Mouse (Mus musculus) CH12.LX (cell line): Measurements from ENCODE around the gene Tnxb. TPM values are rescaled to one million over a fixed set of nuclear protein-coding genes. Genes with fewer than 3 reads are reported as not detected.

Source experiments
- DNase-seq: peaks from one replicate; pipeline ENCODE4 v3.0.0-alpha.2; 2013; ENCODE audit errors: extremely low read depth
- H3K27ac ChIP-seq: 2 replicates; pipeline ENCODE4 v1.5.1; 2012; ENCODE audit warnings: low read depth, mild to moderate bottlenecking, control low read depth, moderate library complexity; ENCODE audit not compliant: insufficient read depth
- H3K27me3 ChIP-seq: replicated peaks from 2 replicates; pipeline ENCODE3; 2012; ENCODE audit warnings: inconsistent platforms
- H3K36me3 ChIP-seq, 2 experiments: replicated peaks in 1 of 2; 2 replicates each; pipeline versions ENCODE3 to v1.6.1; 2012; ENCODE audit warnings: inconsistent platforms in 1 of 2, low read length in 1 of 2, mild to moderate bottlenecking in 1 of 2, mixed read lengths in 1 of 2, moderate library complexity in 1 of 2; ENCODE audit not compliant: control insufficient read depth in 1 of 2, insufficient read depth in 1 of 2
- H3K4me1 ChIP-seq, 2 experiments: 2 replicates each; pipeline ENCODE4 v1.6.1; 2012; ENCODE audit warnings: inconsistent platforms in 1 of 2, moderate library complexity in 1 of 2; ENCODE audit not compliant: insufficient read depth in 2 of 2, control insufficient read depth in 1 of 2
- H3K4me2 ChIP-seq: 2 replicates; pipeline ENCODE4 v1.6.1; 2012; ENCODE audit warnings: low read depth, mild to moderate bottlenecking, control low read depth; ENCODE audit not compliant: poor library complexity, insufficient read depth, severe bottlenecking
- H3K4me3 ChIP-seq, 3 experiments: fragments of 150-350 bp in 1 of 3; sonication (generic) in 1 of 3; replicated peaks in 1 of 3; 2 replicates each; pipeline versions ENCODE3 to v1.5.1; 2011 to 2012; ENCODE audit warnings: low read depth in 2 of 3, low read length in 2 of 3, mild to moderate bottlenecking in 2 of 3, moderate library complexity in 2 of 3, control low read depth in 1 of 3, improper control_type of control experiment in 1 of 3, inconsistent platforms in 1 of 3, mixed read lengths in 1 of 3; ENCODE audit not compliant: poor library complexity in 1 of 3
- H3K79me2 ChIP-seq: replicated peaks from 2 replicates; pipeline ENCODE4 v1.6.1; 2012; ENCODE audit warnings: mild to moderate bottlenecking, moderate library complexity; ENCODE audit not compliant: control insufficient read depth, poor library complexity, insufficient read depth, severe bottlenecking; ENCODE audit errors: extremely low read depth
- H3K9ac ChIP-seq: 2 replicates; pipeline ENCODE4 v1.6.1; 2012; ENCODE audit warnings: low read depth, mild to moderate bottlenecking, control low read depth, moderate library complexity; ENCODE audit not compliant: insufficient read depth
- H3K9me3 ChIP-seq: replicated peaks from 2 replicates; pipeline ENCODE3; 2012; ENCODE audit warnings: low read length, inconsistent platforms, mixed read lengths
- BHLHE40 ChIP-seq: IDR thresholded peaks from 2 replicates; pipeline ENCODE4 v1.6.1; 2011; ENCODE audit warnings: mild to moderate bottlenecking, low read depth, low read length, improper control_type of control experiment
- CHD2 ChIP-seq: IDR thresholded peaks from 2 replicates; pipeline ENCODE4 v1.6.1; 2011; ENCODE audit warnings: low read length, improper control_type of control experiment
- CTCF ChIP-seq, 2 experiments: IDR thresholded peaks in 1 of 2; conservative IDR thresholded peaks in 1 of 2; 2 replicates each; pipeline ENCODE4 v1.5.1; 2011 to 2012; ENCODE audit warnings: low read depth in 2 of 2, low read length in 2 of 2, improper control_type of control experiment in 1 of 2, inconsistent platforms in 1 of 2, mild to moderate bottlenecking in 1 of 2, moderate library complexity in 1 of 2
- E2F4 ChIP-seq: IDR thresholded peaks from 2 replicates; pipeline ENCODE4 v1.6.1; 2011; ENCODE audit warnings: low read depth, low read length, improper control_type of control experiment; ENCODE audit not compliant: insufficient replicate concordance
- ELF1 ChIP-seq: IDR thresholded peaks from 2 replicates; pipeline ENCODE4 v1.6.1; 2014; ENCODE audit warnings: low read depth, mild to moderate bottlenecking, inconsistent platforms, low read length, improper control_type of control experiment
- ETS1 ChIP-seq: conservative IDR thresholded peaks from 2 replicates; pipeline ENCODE4 v1.6.1; 2012; ENCODE audit warnings: low read depth, mild to moderate bottlenecking, inconsistent platforms, low read length, improper control_type of control experiment, moderate library complexity
- GABPA ChIP-seq: IDR thresholded peaks from 2 replicates; pipeline ENCODE4 v1.6.1; 2012; ENCODE audit warnings: low read depth, low read length, improper control_type of control experiment, inconsistent platforms; ENCODE audit not compliant: insufficient replicate concordance
- JUND ChIP-seq: conservative IDR thresholded peaks from 2 replicates; pipeline ENCODE4 v1.6.1; 2011; ENCODE audit warnings: low read depth, low read length, improper control_type of control experiment
- MAFK ChIP-seq: IDR thresholded peaks from 2 replicates; pipeline ENCODE4 v1.6.1; 2011; ENCODE audit warnings: low read length, improper control_type of control experiment; ENCODE audit not compliant: insufficient replicate concordance
- MAX ChIP-seq: IDR thresholded peaks from 2 replicates; pipeline ENCODE4 v1.6.1; 2011; ENCODE audit warnings: low read length, improper control_type of control experiment
- MXI1 ChIP-seq: IDR thresholded peaks from 2 replicates; pipeline ENCODE4 v1.6.1; 2011; ENCODE audit warnings: mild to moderate bottlenecking, low read depth, low read length, improper control_type of control experiment
- MYC ChIP-seq: IDR thresholded peaks from 2 replicates; pipeline ENCODE4 v1.6.1; 2011; ENCODE audit warnings: low read depth, mild to moderate bottlenecking, improper control_type of control experiment, low read length
- NELFE ChIP-seq: IDR thresholded peaks from 2 replicates; pipeline ENCODE4 v1.6.1; 2011; ENCODE audit warnings: low read depth, low read length, improper control_type of control experiment
- NRF1 ChIP-seq: IDR thresholded peaks from 2 replicates; pipeline ENCODE4 v1.6.1; 2014; ENCODE audit warnings: low read depth, mild to moderate bottlenecking, inconsistent platforms, low read length, improper control_type of control experiment, moderate library complexity
- PAX5 ChIP-seq: IDR thresholded peaks from 2 replicates; pipeline ENCODE4 v1.6.1; 2012; ENCODE audit warnings: low read length, inconsistent platforms, mixed read lengths
- POLR2AphosphoS2 ChIP-seq: IDR thresholded peaks from 2 replicates; pipeline ENCODE4 v1.6.1; 2011; ENCODE audit warnings: low read depth, low read length, improper control_type of control experiment
- RAD21 ChIP-seq: IDR thresholded peaks from 2 replicates; pipeline ENCODE4 v1.6.1; 2011; ENCODE audit warnings: low read depth, mild to moderate bottlenecking, low read length, improper control_type of control experiment, moderate library complexity
- SMC3 ChIP-seq: IDR thresholded peaks from 2 replicates; pipeline ENCODE4 v1.6.1; 2011; ENCODE audit warnings: low read depth, low read length, improper control_type of control experiment
- UBTF ChIP-seq: IDR thresholded peaks from 2 replicates; pipeline ENCODE4 v1.6.1; 2012; ENCODE audit warnings: low read depth, mild to moderate bottlenecking, inconsistent platforms, low read length, improper control_type of control experiment, moderate library complexity
- USF1 ChIP-seq: IDR thresholded peaks from 2 replicates; pipeline ENCODE4 v1.6.1; 2014; ENCODE audit warnings: low read depth, mild to moderate bottlenecking, inconsistent platforms, low read length, improper control_type of control experiment
- USF2 ChIP-seq: conservative IDR thresholded peaks from 2 replicates; pipeline ENCODE4 v1.6.1; 2011; ENCODE audit warnings: low read depth, low read length, improper control_type of control experiment
- ZC3H11A ChIP-seq: IDR thresholded peaks from 2 replicates; pipeline ENCODE4 v1.6.1; 2012; ENCODE audit warnings: low read depth, mild to moderate bottlenecking, inconsistent platforms, low read length, improper control_type of control experiment
- ZKSCAN1 ChIP-seq: IDR thresholded peaks from 2 replicates; pipeline ENCODE4 v1.6.1; 2012; ENCODE audit warnings: low read depth, inconsistent platforms, low read length, improper control_type of control experiment, borderline replicate concordance
- ZMIZ1 ChIP-seq: IDR thresholded peaks from 2 replicates; pipeline ENCODE4 v1.6.1; 2012; ENCODE audit warnings: low read depth, mild to moderate bottlenecking, inconsistent platforms, low read length, improper control_type of control experiment
- ZNF384 ChIP-seq: IDR thresholded peaks from 2 replicates; pipeline ENCODE4 v1.6.1; 2012; ENCODE audit warnings: low read depth, low read length, improper control_type of control experiment, inconsistent platforms
- dilution Hi-C: fragments of 300-500 bp; cut with MboI; formaldehyde crosslinking; loops from 2 replicates; pipeline ENCODE4 v1.14.3; 2020; ENCODE audit warnings: low sequenced_read_pairs; ENCODE audit not compliant: extremely low pct_unique_long_range_greater_than_20kb, extremely low pct_ligation_motif_present
- in situ Hi-C: fragments of 300-500 bp; cut with MboI; formaldehyde crosslinking; loops from 3 replicates; pipeline ENCODE4 v1.14.3; 2019; ENCODE audit warnings: low sequenced_read_pairs, low pct_ligation_motif_present, low pct_unique_long_range_greater_than_20kb, mixed read lengths
- polyA plus RNA-seq: library from polyadenylated mRNA; unstranded; fragments of >175 nt; gene quantifications from 2 replicates; pipeline ENCODE4 v1.2.1, GENCODE M21; 2012; ENCODE audit warnings: low read depth; ENCODE audit not compliant: insufficient read length
- total RNA-seq, 2 experiments: library from RNA; depleted of rRNA; stranded (reverse); fragments of 300-350 nt in 1 of 2; fragments of >200 nt in 1 of 2; gene quantifications; 2 replicates each; pipeline ENCODE4 v1.2.3; 2012 to 2014

Gene Tnxb
- total and polyA plus RNA-seq, 3 experiments, result not detected

DNA sequence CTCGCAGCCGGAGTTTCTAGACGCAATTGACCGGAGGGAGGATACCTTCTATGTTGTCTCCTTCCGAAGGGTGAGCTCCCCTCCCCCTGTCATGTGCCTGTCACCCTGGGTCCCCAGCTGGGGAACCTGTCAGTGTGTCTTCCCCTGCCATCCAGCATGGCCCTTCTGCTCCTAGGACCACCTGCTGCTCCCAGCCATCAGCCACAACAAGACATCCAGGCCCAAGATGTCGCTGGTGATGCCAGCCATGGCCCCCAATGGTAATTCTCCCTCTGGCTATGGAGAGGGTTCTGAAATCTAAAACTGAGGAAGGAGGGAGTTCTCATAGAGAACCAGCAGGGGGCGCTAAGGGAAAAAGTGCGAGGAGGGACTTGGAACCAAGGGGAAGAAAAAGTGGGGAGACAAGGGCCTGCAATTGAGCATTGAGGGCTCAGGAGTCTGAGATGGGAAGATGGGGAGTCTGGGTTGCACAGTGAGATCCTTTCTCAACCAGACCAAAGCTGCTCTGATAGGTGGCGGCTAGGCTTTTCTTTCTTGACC, 16.5 kb upstream of the Tnxb start:
- Histone ChIP-seq H3K9me3 (no peaks in the 10 kb centered on the region), H3K36me3 (peaks cover 52 to 77% of the 10 kb centered on the region in 2 experiments), H3K4me1 (peaks cover 7 to 12% of the 10 kb centered on the region in 2 experiments), H3K27me3 (no peaks in the 10 kb centered on the region), H3K27ac (no peak overlapping the region), H3K9ac (no peak overlapping the region), H3K79me2 (no peaks in the 10 kb centered on the region), H3K4me3 (no peak overlapping the region), H3K4me2 (no peak overlapping the region)
- dilution Hi-C loops (no loop called here), in situ Hi-C loops (no loop called here)
- DNase-seq, result peak; percentile 49
- TF ChIP-seq BHLHE40 (no peak), SMC3 (peak; percentile 51), ETS1 (no peak), CHD2 (no peak), MYC (no peak), RAD21 (peak; percentile 17), NRF1 (no peak), MAFK (no peak), ELF1 (no peak), ZMIZ1 (no peak), PAX5 (no peak), CTCF (conservative IDR thresholded peaks at IDR 0.05 in 1 of 2, IDR thresholded peaks at IDR 0.05 in 1 of 2; ENCODE audit: low read depth in 2 of 2, low read length in 2 of 2) (peak; percentile 47 to 65)

DNA sequence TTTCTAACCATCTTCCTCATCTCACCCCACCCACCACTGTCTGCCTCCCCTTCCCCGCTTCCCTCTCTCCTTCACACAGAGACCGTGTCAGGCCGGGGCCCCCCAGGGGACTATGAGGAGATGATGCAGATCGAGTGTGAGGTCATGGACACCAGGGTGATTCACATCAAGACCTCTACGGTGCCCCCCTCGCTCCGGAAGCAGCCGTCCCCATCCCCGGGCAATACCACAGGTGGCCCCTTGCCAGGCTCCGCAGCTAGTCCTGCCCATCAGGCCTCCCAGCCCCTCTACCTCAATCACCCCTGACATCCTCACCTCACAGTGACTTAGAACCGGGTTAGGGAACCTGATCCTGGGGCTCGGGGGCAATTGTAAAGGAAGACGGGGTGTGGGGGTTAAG, 15.9 kb upstream of the Tnxb start:
- no peak overlapping the region for H3K4me3 ChIP-seq
- peaks cover 52 to 74% of the 10 kb centered on the region in 2 experiments for H3K36me3 ChIP-seq
- no peak for DNase-seq
- H3K79me2 ChIP-seq, result no peaks in the 10 kb centered on the region
- H3K27ac ChIP-seq, result no peak overlapping the region
- no peak overlapping the region for H3K4me2 ChIP-seq
- in situ Hi-C loops, result no loop called here
- dilution Hi-C loops, result no loop called here
- no peaks in the 10 kb centered on the region for H3K9me3 ChIP-seq
- H3K4me1 ChIP-seq, result peaks cover 4 to 6% of the 10 kb centered on the region in 2 experiments
- H3K27me3 ChIP-seq, result peaks cover 4% of the 10 kb centered on the region
- H3K9ac ChIP-seq, result no peak overlapping the region
- TF ChIP-seq GABPA (no peak), UBTF (no peak), BHLHE40 (no peak)

DNA sequence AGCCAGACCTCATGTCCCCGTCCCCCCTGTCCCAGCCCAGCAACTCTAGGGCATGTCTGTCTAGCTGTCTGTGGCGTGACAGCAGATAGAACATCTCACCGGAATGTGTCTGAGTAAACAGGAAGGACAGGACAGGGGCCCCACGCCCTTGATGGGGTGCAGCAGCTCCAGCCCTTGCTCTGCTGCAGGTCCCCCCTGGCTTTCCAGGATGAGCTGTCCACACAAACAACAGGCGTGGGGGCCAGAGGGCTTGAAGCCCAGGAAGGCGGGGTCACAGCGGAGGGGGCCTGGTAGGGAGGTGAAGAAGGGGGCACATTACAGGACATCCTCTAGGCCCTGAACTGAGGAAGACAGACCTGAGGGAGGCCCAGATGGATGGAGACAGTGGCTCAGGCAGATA, 15.2 kb upstream of the Tnxb start:
- in situ Hi-C loops, result no loop called here
- Histone ChIP-seq H3K27me3 (peaks cover 12% of the 10 kb centered on the region), H3K4me1 (no peaks in the 10 kb centered on the region)
- TF ChIP-seq NELFE, result no peak
- TF ChIP-seq BHLHE40, result no peak
- TF ChIP-seq PAX5, result no peak
- no peak for TF ChIP-seq USF2
- no peak for TF ChIP-seq MYC
- no peak for TF ChIP-seq RAD21
- TF ChIP-seq CTCF (conservative IDR thresholded peaks at IDR 0.05 in 1 of 2, IDR thresholded peaks at IDR 0.05 in 1 of 2; ENCODE audit: low read depth in 2 of 2, low read length in 2 of 2), result no peak
- no peak for TF ChIP-seq E2F4
- no peak for TF ChIP-seq POLR2AphosphoS2
- TF ChIP-seq MXI1, result no peak
- no peak for TF ChIP-seq CHD2
- TF ChIP-seq ZC3H11A, result no peak
- TF ChIP-seq JUND, result no peak
- TF ChIP-seq ZNF384, result no peak
- TF ChIP-seq USF1, result no peak
- TF ChIP-seq ZKSCAN1, result no peak
- no peak for TF ChIP-seq ETS1
- no peak for TF ChIP-seq MAX
- TF ChIP-seq, all 38 proteins: peak for 0
- Histone ChIP-seq H3K4me2 (no peak overlapping the region), H3K36me3 (peaks cover 45 to 66% of the 10 kb centered on the region in 2 experiments), H3K79me2 (no peaks in the 10 kb centered on the region), H3K9ac (no peak overlapping the region), H3K27ac (no peak overlapping the region), H3K9me3 (no peaks in the 10 kb centered on the region), H3K4me3 (no peak overlapping the region)
- dilution Hi-C loops, result no loop called here
- no peak for DNase-seq
